Mouse (Mus musculus): ENCODE measurements around the gene Adamts13. TPM values are rescaled to one million over a fixed set of nuclear protein-coding genes. Genes with fewer than 3 reads are reported as not detected.

The Adamts13 gene
- polyA plus RNA-seq, 1 experiment = 0.09 TPM

- Histone ChIP-seq H3K4me3 (ENCODE audit: insufficient read depth, poor library complexity, severe bottlenecking) (no peak overlapping the region), H3K79me2 (ENCODE audit: control insufficient read depth, insufficient read depth) (peaks cover 13% of the 10 kb centered on the region), H3ac (ENCODE audit: control insufficient read depth, insufficient read length, low read depth) (no peak overlapping the region), H3K27me3 (ENCODE audit: control insufficient read depth, insufficient read depth, insufficient read length) (peaks cover 27% of the 10 kb centered on the region), H3K36me3 (ENCODE audit: control insufficient read depth, insufficient read depth) (no peaks in the 10 kb centered on the region), H3K79me3 (ENCODE audit: low read depth) (peaks cover 2% of the 10 kb centered on the region)
- TF ChIP-seq MYOD1 (IDR thresholded peaks at IDR 0.05; ENCODE audit: control insufficient read depth, insufficient read length, low read depth) (no peak), FOSL1 (IDR thresholded peaks at IDR 0.05; ENCODE audit: insufficient read depth, low read length, poor library complexity, severe bottlenecking) (no peak), MYOG (IDR thresholded peaks at IDR 0.05; ENCODE audit: control insufficient read depth, extremely low read depth, insufficient read length) (no peak), CEBPB (IDR thresholded peaks at IDR 0.05; ENCODE audit: low read depth) (no peak), USF1 (IDR thresholded peaks at IDR 0.05; ENCODE audit: low read depth) (no peak), CTCF (IDR thresholded peaks at IDR 0.05; ENCODE audit: control insufficient read depth, insufficient read depth, insufficient read length) (no peak), MAX (IDR thresholded peaks at IDR 0.05) (no peak)
Measured at GRCm38 (mm10) chr2:27006255-27006654, 33.0 kb downstream of the Adamts13 start.

- H3K79me3 ChIP-seq (ENCODE audit: low read depth) = peaks cover 4% of the 10 kb centered on the region
- no peaks in the 10 kb centered on the region for H3K36me3 ChIP-seq (ENCODE audit: control insufficient read depth, insufficient read depth)
- no peak overlapping the region for H3ac ChIP-seq (ENCODE audit: control insufficient read depth, insufficient read length, low read depth)
- peaks cover 23% of the 10 kb centered on the region for H3K79me2 ChIP-seq (ENCODE audit: control insufficient read depth, insufficient read depth)
- peaks cover 27% of the 10 kb centered on the region for H3K27me3 ChIP-seq (ENCODE audit: control insufficient read depth, insufficient read depth, insufficient read length)
- H3K4me3 ChIP-seq (ENCODE audit: insufficient read depth, poor library complexity, severe bottlenecking) = no peak overlapping the region
- no peak for TF ChIP-seq FOSL1 (IDR thresholded peaks at IDR 0.05; ENCODE audit: insufficient read depth, low read length, poor library complexity, severe bottlenecking)
- TF ChIP-seq MYOD1 (IDR thresholded peaks at IDR 0.05; ENCODE audit: control insufficient read depth, insufficient read length, low read depth) = no peak
- TF ChIP-seq MAX (IDR thresholded peaks at IDR 0.05) = no peak
- no peak for TF ChIP-seq MYOG (IDR thresholded peaks at IDR 0.05; ENCODE audit: control insufficient read depth, extremely low read depth, insufficient read length)
- no peak for TF ChIP-seq CEBPB (IDR thresholded peaks at IDR 0.05; ENCODE audit: low read depth)
- TF ChIP-seq CTCF (IDR thresholded peaks at IDR 0.05; ENCODE audit: control insufficient read depth, insufficient read depth, insufficient read length) = no peak
- no peak for TF ChIP-seq USF1 (IDR thresholded peaks at IDR 0.05; ENCODE audit: low read depth)
Measured at GRCm38 (mm10) chr2:27007701-27008100, 34.5 kb downstream of the Adamts13 start.

- TF ChIP-seq MYOG (IDR thresholded peaks at IDR 0.05; ENCODE audit: control insufficient read depth, extremely low read depth, insufficient read length) (no peak), CEBPB (IDR thresholded peaks at IDR 0.05; ENCODE audit: low read depth) (no peak), USF1 (IDR thresholded peaks at IDR 0.05; ENCODE audit: low read depth) (no peak), MAX (IDR thresholded peaks at IDR 0.05) (peak; percentile 9), CTCF (IDR thresholded peaks at IDR 0.05; ENCODE audit: control insufficient read depth, insufficient read depth, insufficient read length) (no peak), FOSL1 (IDR thresholded peaks at IDR 0.05; ENCODE audit: insufficient read depth, low read length, poor library complexity, severe bottlenecking) (no peak)
- H3K4me3 ChIP-seq (ENCODE audit: insufficient read depth, poor library complexity, severe bottlenecking) = peak within 1 kb of the TSS; percentile 56
- H3K36me3 ChIP-seq (ENCODE audit: control insufficient read depth, insufficient read depth) = peaks cover 16% of the 10 kb centered on the region
Measured at GRCm38 (mm10) chr2:27009714-27010244, 36.6 kb downstream of the Adamts13 start, which contains the start of gene Cacfd1. Gene Cacfd1, plus strand, starts transcription at chr2:27009926.

GRCm38 (mm10) chr2:27017802-27018201, 44.6 kb downstream of the Adamts13 start:
- Histone ChIP-seq H3K79me2 (ENCODE audit: control insufficient read depth, insufficient read depth) (no peaks in the 10 kb centered on the region), H3K36me3 (ENCODE audit: control insufficient read depth, insufficient read depth) (peaks cover 46% of the 10 kb centered on the region), H3K4me3 (ENCODE audit: insufficient read depth, poor library complexity, severe bottlenecking) (no peak overlapping the region), H3K27me3 (ENCODE audit: control insufficient read depth, insufficient read depth, insufficient read length) (no peaks in the 10 kb centered on the region), H3K79me3 (ENCODE audit: low read depth) (no peaks in the 10 kb centered on the region), H3ac (ENCODE audit: control insufficient read depth, insufficient read length, low read depth) (no peak overlapping the region)
- TF ChIP-seq FOSL1 (IDR thresholded peaks at IDR 0.05; ENCODE audit: insufficient read depth, low read length, poor library complexity, severe bottlenecking) = no peak
- TF ChIP-seq CTCF (IDR thresholded peaks at IDR 0.05; ENCODE audit: control insufficient read depth, insufficient read depth, insufficient read length) = peak; percentile 85
- no peak for TF ChIP-seq USF1 (IDR thresholded peaks at IDR 0.05; ENCODE audit: low read depth)

More at GRCm38 (mm10) chr2:27009714-27010244, 36.6 kb downstream of the Adamts13 start, which contains the start of gene Cacfd1:
- Histone ChIP-seq H3K79me2 (ENCODE audit: control insufficient read depth, insufficient read depth) (peaks cover 23% of the 10 kb centered on the region), H3ac (ENCODE audit: control insufficient read depth, insufficient read length, low read depth) (peak within 1 kb of the TSS; percentile 74), H3K79me3 (ENCODE audit: low read depth) (peaks cover 4% of the 10 kb centered on the region), H3K27me3 (ENCODE audit: control insufficient read depth, insufficient read depth, insufficient read length) (peaks cover 20% of the 10 kb centered on the region)

GRCm38 (mm10) chr2:27019530-27019929, 46.3 kb downstream of the Adamts13 start:
- Histone ChIP-seq H3K4me3 (ENCODE audit: insufficient read depth, poor library complexity, severe bottlenecking) (no peak overlapping the region), H3K36me3 (ENCODE audit: control insufficient read depth, insufficient read depth) (peaks cover 32% of the 10 kb centered on the region), H3K79me3 (ENCODE audit: low read depth) (no peaks in the 10 kb centered on the region), H3K79me2 (ENCODE audit: control insufficient read depth, insufficient read depth) (no peaks in the 10 kb centered on the region), H3ac (ENCODE audit: control insufficient read depth, insufficient read length, low read depth) (no peak overlapping the region), H3K27me3 (ENCODE audit: control insufficient read depth, insufficient read depth, insufficient read length) (peaks cover 4% of the 10 kb centered on the region)
- TF ChIP-seq CEBPB (IDR thresholded peaks at IDR 0.05; ENCODE audit: low read depth) = no peak
- no peak for TF ChIP-seq MYOG (IDR thresholded peaks at IDR 0.05; ENCODE audit: control insufficient read depth, extremely low read depth, insufficient read length)

GRCm38 (mm10) chr2:27021103-27021502, 47.9 kb downstream of the Adamts13 start:
- peaks cover 16% of the 10 kb centered on the region for H3K36me3 ChIP-seq (ENCODE audit: control insufficient read depth, insufficient read depth)
- peaks cover 9% of the 10 kb centered on the region for H3K27me3 ChIP-seq (ENCODE audit: control insufficient read depth, insufficient read depth, insufficient read length)

More at GRCm38 (mm10) chr2:27021103-27021502, 47.9 kb downstream of the Adamts13 start:
- TF ChIP-seq USF1 (IDR thresholded peaks at IDR 0.05; ENCODE audit: low read depth) (no peak), FOSL1 (IDR thresholded peaks at IDR 0.05; ENCODE audit: insufficient read depth, low read length, poor library complexity, severe bottlenecking) (no peak), MYOG (IDR thresholded peaks at IDR 0.05; ENCODE audit: control insufficient read depth, extremely low read depth, insufficient read length) (no peak)
- Histone ChIP-seq H3ac (ENCODE audit: control insufficient read depth, insufficient read length, low read depth) (no peak overlapping the region), H3K79me3 (ENCODE audit: low read depth) (no peaks in the 10 kb centered on the region), H3K79me2 (ENCODE audit: control insufficient read depth, insufficient read depth) (no peaks in the 10 kb centered on the region), H3K4me3 (ENCODE audit: insufficient read depth, poor library complexity, severe bottlenecking) (no peak overlapping the region)
